Mouse (Mus musculus): ENCODE data around the gene Gstt3.

Gene Gstt3

GRCm38 (mm10) chr10:75780769-75781578 lies at the start of gene Gstt3, which contains the start of gene Gm20441:
TSS of gene Gstt3 (minus strand) at chr10:75781414.
TSS of gene Gm20441 (minus strand) at chr10:75780954.
- in situ Hi-C loops (cut with MboI, MseI): loop anchor here (5.0 to 25.0 kb wide), 2 partner anchors 46 to 469 kb away; partner anchors contain the start of gene Adora2a

GRCm38 (mm10) chr10:75830275-75830670 lies 49.1 kb upstream of the Gstt3 start:
- in situ Hi-C loops (cut with MboI, MseI): no loop called here

GRCm38 (mm10) chr10:75829529-75830274 lies 48.5 kb upstream of the Gstt3 start:
- in situ Hi-C loops (cut with MboI, MseI): loop anchor here (5.0 kb wide), 2 partner anchors 47 to 72 kb away; partner anchors contain the start of genes Gm20441 and Gstt3

- in situ Hi-C loops (cut with MboI, MseI): loop anchor here (5.0 kb wide), 2 partner anchors 46 to 71 kb away; partner anchors contain the start of genes Gm20441 and Gstt3
Observed at GRCm38 (mm10) chr10:75828500-75828931, 47.3 kb upstream of the Gstt3 start.

- in situ Hi-C loops (cut with MboI, MseI): loop anchor here (5.0 kb wide), 2 partner anchors 46 to 71 kb away; partner anchors contain the start of genes Gm20441 and Gstt3
Observed at GRCm38 (mm10) chr10:75827668-75828360, 46.6 kb upstream of the Gstt3 start.

GRCm38 (mm10) chr10:75824530-75824929 lies 43.3 kb upstream of the Gstt3 start:
- in situ Hi-C loops (cut with MboI, MseI): loop anchor here (25.0 kb wide), 1 partner anchor 1187 kb away; no protein-coding TSS in a partner anchor

GRCm38 (mm10) chr10:75823782-75824181 lies 42.6 kb upstream of the Gstt3 start:
- in situ Hi-C loops (cut with MboI, MseI): loop anchor here (25.0 kb wide), 1 partner anchor 1186 kb away; no protein-coding TSS in a partner anchor

- in situ Hi-C loops (cut with MboI, MseI): loop anchor here (25.0 kb wide), 1 partner anchor 1185 kb away; no protein-coding TSS in a partner anchor
Observed at GRCm38 (mm10) chr10:75822443-75822842, 41.2 kb upstream of the Gstt3 start, which contains the start of gene Gstt4. TSS of gene Gstt4 (minus strand) at chr10:75822543.

GRCm38 (mm10) chr10:75819882-75820281 lies 38.7 kb upstream of the Gstt3 start:
- in situ Hi-C loops (cut with MboI, MseI): loop anchor here (25.0 kb wide), 1 partner anchor 1183 kb away; no protein-coding TSS in a partner anchor

GRCm38 (mm10) chr10:75818641-75819040 lies 37.4 kb upstream of the Gstt3 start:
- in situ Hi-C loops (cut with MboI, MseI): loop anchor here (25.0 kb wide), 1 partner anchor 1181 kb away; no protein-coding TSS in a partner anchor

- in situ Hi-C loops (cut with MboI, MseI): loop anchor here (25.0 kb wide), 1 partner anchor 1167 kb away; no protein-coding TSS in a partner anchor
Observed at GRCm38 (mm10) chr10:75804217-75804616, 23.0 kb upstream of the Gstt3 start.

GRCm38 (mm10) chr10:75798176-75798696 lies 17.0 kb upstream of the Gstt3 start, which contains the start of gene Gstt1:
TSS of gene Gstt1 (minus strand) at chr10:75798584.
- in situ Hi-C loops (cut with MboI, MseI): loop anchor here (25.0 kb wide), 1 partner anchor 486 kb away; the partner anchor contains the start of gene Adora2a

- in situ Hi-C loops (cut with MboI, MseI): loop anchor here (25.0 kb wide), 1 partner anchor 485 kb away; the partner anchor contains the start of gene Adora2a
Observed at GRCm38 (mm10) chr10:75797619-75798175, 16.5 kb upstream of the Gstt3 start.

- in situ Hi-C loops (cut with MboI, MseI): loop anchor here (25.0 kb wide), 1 partner anchor 485 kb away; the partner anchor contains the start of gene Adora2a
Observed at GRCm38 (mm10) chr10:75796731-75797516, 15.7 kb upstream of the Gstt3 start.

GRCm38 (mm10) chr10:75794880-75795279 lies 13.7 kb upstream of the Gstt3 start:
- in situ Hi-C loops (cut with MboI, MseI): loop anchor here (25.0 kb wide), 1 partner anchor 483 kb away; the partner anchor contains the start of gene Adora2a

- in situ Hi-C loops (cut with MboI, MseI): loop anchor here (25.0 kb wide), 1 partner anchor 478 kb away; the partner anchor contains the start of gene Adora2a
Observed at GRCm38 (mm10) chr10:75790773-75791172, 9.6 kb upstream of the Gstt3 start.

- in situ Hi-C loops (cut with MboI, MseI): loop anchor here (25.0 kb wide), 1 partner anchor 478 kb away; the partner anchor contains the start of gene Adora2a
Observed at GRCm38 (mm10) chr10:75789841-75790240, 8.6 kb upstream of the Gstt3 start.

GRCm38 (mm10) chr10:75789081-75789735 lies 8.0 kb upstream of the Gstt3 start:
- in situ Hi-C loops (cut with MboI, MseI): loop anchor here (25.0 kb wide), 1 partner anchor 477 kb away; the partner anchor contains the start of gene Adora2a

Measured in T-helper 1 cell (primary cell).